Mouse (Mus musculus) hindbrain, embryonic 11.5 days (tissue): ENCODE measurements around the gene Slc2a13. TPM values are rescaled to one million over a fixed set of nuclear protein-coding genes. Genes with fewer than 3 reads are reported as not detected.
A peak's percentile ranks its signal among the peaks of the same experiment; 100 is the strongest.

Experiments
- ATAC-seq: fragments of 200-750 bp; cut with Nextera tagmentation; 2 replicates; pipeline ENCODE4 v1.8.0; 2017; ENCODE audit warnings: mild to moderate bottlenecking, moderate TSS enrichment, moderate library complexity; ENCODE audit not compliant: low FRiP score
- DNase-seq: peaks from one replicate; pipeline ENCODE4 v3.0.0-alpha.2; 2015; ENCODE audit warnings: low spot score
- H3K27ac ChIP-seq: fragments of 300-500 bp; sonication (generic); 2 replicates; pipeline ENCODE4 v1.5.1; 2014; ENCODE audit warnings: mild to moderate bottlenecking, low read depth, low read length
- H3K27me3 ChIP-seq: fragments of 300-500 bp; sonication (generic); 2 replicates; pipeline ENCODE4 v1.6.1; 2014; ENCODE audit warnings: mild to moderate bottlenecking, low read length, moderate library complexity, mixed read lengths; ENCODE audit not compliant: control insufficient read depth, insufficient read depth
- H3K36me3 ChIP-seq: fragments of 300-500 bp; sonication (generic); 2 replicates; pipeline ENCODE4 v1.6.1; 2014; ENCODE audit warnings: mild to moderate bottlenecking, low read length, moderate library complexity, mixed read lengths; ENCODE audit not compliant: control insufficient read depth, insufficient read depth
- H3K4me1 ChIP-seq: fragments of 300-500 bp; sonication (generic); replicated peaks from 2 replicates; pipeline ENCODE4 v1.6.1; 2014; ENCODE audit warnings: low read length, mixed read lengths; ENCODE audit not compliant: control insufficient read depth, insufficient read depth
- H3K4me2 ChIP-seq: fragments of 300-500 bp; sonication (generic); replicated peaks from 2 replicates; pipeline ENCODE4 v1.6.1; 2014; ENCODE audit warnings: mild to moderate bottlenecking, low read depth, low read length
- H3K4me3 ChIP-seq: fragments of 300-500 bp; sonication (generic); 2 replicates; pipeline ENCODE4 v1.5.1; 2014; ENCODE audit warnings: low read depth, low read length
- H3K9ac ChIP-seq: fragments of 300-500 bp; sonication (generic); 2 replicates; pipeline ENCODE4 v1.6.1; 2014; ENCODE audit warnings: low read depth, low read length
- H3K9me3 ChIP-seq: fragments of 300-500 bp; sonication (generic); 2 replicates; pipeline ENCODE4 v1.6.1; 2016; ENCODE audit warnings: low read length; ENCODE audit not compliant: control insufficient read depth
- WGBS: fragments of 180-500 bp; shearing (Covaris S2); extraction: QIAGEN DNeasy Blood & Tissue Kit; methylation state at CpG from one replicate; pipeline ENCODE4 v1.1.7; 2014; 5-methylcytosine and 5-hydroxymethylcytosine counted together
- polyA plus RNA-seq: library from polyadenylated mRNA; unstranded; fragments of >200 nt; fragmentation: Nextera tagmentation; extraction: Ambion mirVana; gene quantifications from 2 replicates; pipeline ENCODE4 v1.2.1, GENCODE M21; 2014

Gene Slc2a13
- polyA plus RNA-seq, 1 experiment from 2014 or later, result 1.5 TPM

- WGBS, result 62% methylated on average over 11 of the region's 11 CpGs
- no peak overlapping the region for H3K27ac ChIP-seq
- no peak overlapping the region for H3K9ac ChIP-seq
- no peaks in the 10 kb centered on the region for H3K9me3 ChIP-seq
- no peaks in the 10 kb centered on the region for H3K36me3 ChIP-seq
- H3K27me3 ChIP-seq, result no peaks in the 10 kb centered on the region
- ATAC-seq (no peak), DNase-seq (no peak)
- no peaks in the 10 kb centered on the region for H3K4me1 ChIP-seq
- no peak overlapping the region for H3K4me2 ChIP-seq
- no peak overlapping the region for H3K4me3 ChIP-seq
These were observed 315.9 kb downstream of the Slc2a13 start for GRCm38 (mm10) chr15:91257140-91257539.

GRCm38 (mm10) chr15:91255308-91255707 is 317.8 kb downstream of the Slc2a13 start:
- H3K9ac ChIP-seq, result no peak overlapping the region
- H3K27me3 ChIP-seq, result no peaks in the 10 kb centered on the region
- DNase-seq, result no peak
- no peaks in the 10 kb centered on the region for H3K9me3 ChIP-seq
- no peak overlapping the region for H3K4me3 ChIP-seq
- no peak overlapping the region for H3K27ac ChIP-seq
- no peaks in the 10 kb centered on the region for H3K36me3 ChIP-seq
- no peak for ATAC-seq
- no peaks in the 10 kb centered on the region for H3K4me1 ChIP-seq
- WGBS, result 95% methylated on average over 2 of the region's 2 CpGs
- H3K4me2 ChIP-seq, result no peak overlapping the region

DNA sequence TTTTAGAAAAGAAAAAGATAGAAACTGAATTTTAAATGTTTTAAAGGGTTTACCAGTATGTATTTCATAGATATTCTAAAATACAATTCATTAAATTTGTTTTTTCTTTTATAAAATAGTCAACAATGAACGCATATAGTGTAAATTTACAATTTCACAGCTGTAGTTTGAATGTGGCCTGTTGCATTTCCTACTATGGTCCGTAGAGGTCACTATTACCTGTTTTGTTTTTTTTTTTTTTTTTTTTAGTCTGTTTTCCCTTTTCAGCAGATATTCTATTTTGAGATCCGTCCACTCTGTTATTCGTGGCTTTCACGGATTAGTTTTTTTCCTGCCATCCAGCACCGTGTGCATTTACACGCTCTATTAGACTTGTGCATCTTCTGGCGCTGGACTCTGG is 320.1 kb downstream of the Slc2a13 start:
- Histone ChIP-seq H3K9ac (no peak overlapping the region), H3K36me3 (no peaks in the 10 kb centered on the region), H3K27ac (no peak overlapping the region), H3K4me2 (no peak overlapping the region), H3K27me3 (no peaks in the 10 kb centered on the region), H3K4me1 (no peaks in the 10 kb centered on the region), H3K9me3 (no peaks in the 10 kb centered on the region), H3K4me3 (no peak overlapping the region)
- 67% methylated on average over 8 of the region's 8 CpGs for WGBS
- DNase-seq (peak; percentile 15), ATAC-seq (no peak)

- no peak overlapping the region for H3K4me2 ChIP-seq
- DNase-seq (no peak), ATAC-seq (no peak)
- no peaks in the 10 kb centered on the region for H3K27me3 ChIP-seq
- H3K4me1 ChIP-seq, result no peaks in the 10 kb centered on the region
- no peak overlapping the region for H3K9ac ChIP-seq
- H3K9me3 ChIP-seq, result no peaks in the 10 kb centered on the region
- WGBS, result 78% methylated on average over 9 of the region's 9 CpGs
- no peaks in the 10 kb centered on the region for H3K36me3 ChIP-seq
- H3K4me3 ChIP-seq, result no peak overlapping the region
- H3K27ac ChIP-seq, result no peak overlapping the region
These were observed 321.3 kb downstream of the Slc2a13 start for GRCm38 (mm10) chr15:91251544-91252408.

DNA sequence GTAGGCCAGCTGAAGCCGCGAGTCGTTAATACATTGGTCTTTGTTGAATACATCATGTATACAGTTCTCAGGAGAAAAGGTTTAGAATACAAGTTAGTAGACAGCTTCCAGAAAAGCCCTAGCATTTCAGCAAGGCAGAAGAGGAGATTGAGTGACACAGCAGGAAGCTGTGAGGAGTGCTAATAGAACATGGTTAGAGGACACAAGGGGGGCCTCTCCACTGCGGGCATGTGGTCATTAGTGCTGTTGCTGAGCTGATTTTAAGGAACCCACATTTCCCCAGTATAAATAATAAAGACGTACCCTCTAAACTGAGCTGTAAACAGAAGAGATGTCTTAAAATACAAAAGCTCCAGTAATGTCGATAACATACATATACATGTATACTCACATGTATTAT is 322.2 kb downstream of the Slc2a13 start:
- no peaks in the 10 kb centered on the region for H3K27me3 ChIP-seq
- H3K9me3 ChIP-seq, result no peaks in the 10 kb centered on the region
- H3K9ac ChIP-seq, result no peak overlapping the region
- H3K27ac ChIP-seq, result no peak overlapping the region
- DNase-seq, result no peak
- WGBS, result 81% methylated on average over 6 of the region's 6 CpGs
- no peaks in the 10 kb centered on the region for H3K4me1 ChIP-seq
- no peak for ATAC-seq
- H3K4me3 ChIP-seq, result no peak overlapping the region
- no peaks in the 10 kb centered on the region for H3K36me3 ChIP-seq
- no peak overlapping the region for H3K4me2 ChIP-seq

DNA sequence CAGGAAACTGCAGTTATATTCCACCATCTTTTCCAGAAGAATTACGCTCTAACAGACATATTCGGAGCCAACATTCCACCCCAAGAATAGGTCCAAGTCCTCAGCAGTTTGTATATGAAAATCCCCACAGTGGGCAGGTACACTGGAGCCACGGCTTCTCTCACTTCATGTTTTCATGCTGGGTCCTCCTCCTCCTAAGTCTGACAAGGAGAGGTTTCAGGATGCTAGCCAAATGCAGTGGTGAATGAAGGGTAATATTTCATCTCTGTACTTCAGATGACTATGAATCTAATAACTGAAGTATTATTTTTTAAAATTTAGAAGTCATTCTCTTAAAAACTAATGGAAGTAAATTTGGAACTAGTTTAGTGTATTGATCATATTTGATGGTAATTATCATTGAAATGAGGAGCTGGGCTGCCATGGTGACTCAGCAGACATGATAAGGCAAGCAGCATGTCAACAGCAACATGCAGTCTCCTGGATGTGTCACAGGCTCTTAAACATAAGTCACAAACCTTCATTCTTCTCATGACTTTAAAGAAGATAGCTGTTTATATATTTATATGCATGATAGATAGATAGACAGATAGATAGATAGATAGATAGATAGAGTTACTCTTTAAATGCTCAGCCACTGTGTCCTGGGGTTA is 332.3 kb downstream of the Slc2a13 start:
- H3K27me3 ChIP-seq, result no peaks in the 10 kb centered on the region
- H3K27ac ChIP-seq, result no peak overlapping the region
- no peak overlapping the region for H3K4me3 ChIP-seq
- H3K36me3 ChIP-seq, result no peaks in the 10 kb centered on the region
- no peaks in the 10 kb centered on the region for H3K9me3 ChIP-seq
- no peaks in the 10 kb centered on the region for H3K4me1 ChIP-seq
- 86% methylated on average over 3 of the region's 3 CpGs for WGBS
- DNase-seq (no peak), ATAC-seq (no peak)
- H3K9ac ChIP-seq, result no peak overlapping the region
- no peak overlapping the region for H3K4me2 ChIP-seq

GRCm38 (mm10) chr15:91237294-91237693 is 335.8 kb downstream of the Slc2a13 start:
- no peaks in the 10 kb centered on the region for H3K9me3 ChIP-seq
- no peak overlapping the region for H3K4me3 ChIP-seq
- H3K36me3 ChIP-seq, result no peaks in the 10 kb centered on the region
- DNase-seq, result no peak
- no peaks in the 10 kb centered on the region for H3K27me3 ChIP-seq
- H3K4me2 ChIP-seq, result no peak overlapping the region
- 85% methylated on average over 5 of the region's 5 CpGs for WGBS
- no peak overlapping the region for H3K9ac ChIP-seq
- ATAC-seq, result no peak
- H3K27ac ChIP-seq, result no peak overlapping the region
- H3K4me1 ChIP-seq, result no peaks in the 10 kb centered on the region
